Comparison of ENCODE assay signal across 17 mouse cellular contexts in the genomic region with DNA sequence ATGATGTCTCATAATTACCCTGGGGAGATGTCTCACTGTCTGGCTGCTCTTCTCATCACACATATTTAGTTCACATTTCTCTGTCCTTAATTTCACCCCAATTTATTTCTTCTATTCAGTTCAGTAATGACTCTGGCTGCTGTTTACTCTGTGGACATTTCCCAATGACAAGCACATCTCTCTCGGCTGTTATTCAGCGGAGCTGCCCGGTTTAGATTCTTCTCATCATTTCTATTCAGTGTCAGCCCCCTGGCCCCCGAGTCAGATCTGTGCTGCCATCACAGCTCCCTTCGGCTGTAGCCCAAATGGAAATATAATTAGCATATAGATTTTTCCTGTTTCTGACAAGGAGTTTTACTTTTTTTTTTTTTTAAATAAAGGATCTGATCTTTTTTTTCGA.
A peak's percentile ranks its signal among the peaks of the same experiment; 100 is the strongest.
DNase-seq lines count a peak whose midpoint lies in the region; ATAC-seq and TF ChIP-seq lines count a peak whose summit lies in the region.
"Had no signal": no experiment of that assay in that cellular context is flagged by ENCODE, and none has a peak within 500 bp of the region (broad histone marks: within the 10 kb centered on the region; RNA-seq: fewer than 3 reads in every experiment).

No protein-coding gene starts in this region.

- H3K9me3 ChIP-seq in midbrain, embryonic 14.5 days (ENCODE audit: control insufficient read depth, low read length): no peaks in the 10 kb centered on the region

- DNase-seq in layer of hippocampus, adult 2 months (ENCODE audit: low spot score in 2 of 2): no peak
- DNase-seq in layer of hippocampus, adult 11-12 months (ENCODE audit: low spot score): no peak
- peak; percentile 21 for DNase-seq in Muller cell, postnatal 12 days (ENCODE audit: inconsistent ontology term)
- DNase-seq in brain, adult 2 months (ENCODE audit: low read depth, low spot score): peak; percentile 14
- DNase-seq in midbrain, embryonic 14.5 days: peak; percentile 22
- DNase-seq in thymus, postnatal 36 days: no peak
- DNase-seq in kidney, adult 2 months: no peak
- DNase-seq: adrenal gland, adult 2 months; cerebellum, adult 9-10 months; gastrocnemius, postnatal 10 days; layer of hippocampus, postnatal 36 days; lung, postnatal 14 days; right cerebral cortex, adult 18-20 months had no signal

- H3K4me3 ChIP-seq in layer of hippocampus, adult 2 months: peak overlapping the region; percentile 8; the same call in 1 of the 2 replicates
- H3K4me3 ChIP-seq in midbrain, embryonic 14.5 days (replicated peaks; ENCODE audit: low read depth, low read length): no peak overlapping the region
- no peak overlapping the region for H3K4me3 ChIP-seq in kidney, adult 2 months (ENCODE audit: insufficient read depth, low read depth, low read length)
- H3K4me3 ChIP-seq: erythroblast, embryonic 14.5 days; myocyte had no signal

- no peak for ATAC-seq in midbrain, embryonic 14.5 days (ENCODE audit: low FRiP score, low TSS enrichment)
- ATAC-seq: intestine, postnatal 0 days had no signal

- no peak for TF ChIP-seq CTCF in layer of hippocampus, adult 2 months (conservative IDR thresholded peaks at IDR 0.05)
- no peak for TF ChIP-seq CTCF in kidney, adult 2 months (conservative IDR thresholded peaks at IDR 0.05; ENCODE audit: insufficient read depth, insufficient read length, low read depth, low read length)

- no peak overlapping the region for H3K27ac ChIP-seq in layer of hippocampus, adult 2 months
- H3K27ac ChIP-seq in midbrain, embryonic 14.5 days (replicated peaks; ENCODE audit: low read depth, low read length): no peak overlapping the region
- no peak overlapping the region for H3K27ac ChIP-seq in kidney, adult 2 months (ENCODE audit: insufficient read depth, low read depth, low read length)
- H3K27ac ChIP-seq: liver, embryonic 14.5 days had no signal

- no peaks in the 10 kb centered on the region for H3K4me1 ChIP-seq in midbrain, embryonic 14.5 days (ENCODE audit: control insufficient read depth, insufficient read depth, low read length)
- H3K4me1 ChIP-seq in kidney, adult 2 months (ENCODE audit: control insufficient read depth, insufficient read depth, low read length): no peaks in the 10 kb centered on the region

- H3K4me2 ChIP-seq in midbrain, embryonic 14.5 days (ENCODE audit: low read length): no peak overlapping the region

- no peaks in the 10 kb centered on the region for H3K27me3 ChIP-seq in midbrain, embryonic 14.5 days (ENCODE audit: control insufficient read depth, insufficient read depth, low read length)
- no peaks in the 10 kb centered on the region for H3K27me3 ChIP-seq in kidney, adult 2 months (replicated peaks; ENCODE audit: control insufficient read depth, insufficient read depth, low read length)

- no peak for TF ChIP-seq POLR2A in kidney, adult 2 months (IDR thresholded peaks at IDR 0.05; ENCODE audit: low read depth, low read length)

- no peak overlapping the region for H3K9ac ChIP-seq in midbrain, embryonic 14.5 days (replicated peaks; ENCODE audit: low read length)
- H3K9ac ChIP-seq: liver, embryonic 14.5 days had no signal

- WGBS in midbrain, embryonic 14.5 days: 42% methylated on average over 6 of the region's 6 CpGs
- 51% methylated on average over 6 of the region's 6 CpGs for WGBS in kidney, adult 2 months

- H3K36me3 ChIP-seq in midbrain, embryonic 14.5 days (ENCODE audit: control insufficient read depth, insufficient read depth, low read length): no peaks in the 10 kb centered on the region
- no peaks in the 10 kb centered on the region for H3K36me3 ChIP-seq in kidney, adult 2 months (ENCODE audit: control insufficient read depth, insufficient read depth, low read length)

Comparison
In these comparisons a context has a peak if more than half of its experiments do, and no peak if none do; other contexts are left out.
1. DNase-seq: peak in Muller cell, postnatal 12 days (single experiment), brain, adult 2 months (single experiment) and midbrain, embryonic 14.5 days (single experiment); none in layer of hippocampus, adult 2 months (0 of 2), layer of hippocampus, adult 11-12 months (single experiment), thymus, postnatal 36 days (0 of 2) and kidney, adult 2 months (single experiment).